Mouse (Mus musculus) forebrain, postnatal 0 days (tissue): Measurements from ENCODE around the gene Fam221b. TPM values are rescaled to one million over a fixed set of nuclear protein-coding genes. Genes with fewer than 3 reads are reported as not detected.
A peak's percentile ranks its signal among the peaks of the same experiment; 100 is the strongest.

Experiments
- ATAC-seq: fragments of 200-750 bp; cut with Nextera tagmentation; 2 replicates; pipeline ENCODE4 v1.8.0; 2017; ENCODE audit warnings: mild to moderate bottlenecking, moderate library complexity
- DNase-seq: peaks from one replicate; pipeline ENCODE4 v3.0.0-alpha.2; 2015
- H3K27ac ChIP-seq: fragments of 300-500 bp; sonication (generic); 2 replicates; pipeline ENCODE4 v1.5.1; 2014; ENCODE audit warnings: low read depth, mild to moderate bottlenecking, antibody characterized with exemption, low read length, moderate library complexity, mixed read lengths
- H3K27me3 ChIP-seq: fragments of 300-500 bp; sonication (generic); 2 replicates; pipeline ENCODE4 v1.6.1; 2014; ENCODE audit warnings: mild to moderate bottlenecking, low read length, mixed read lengths; ENCODE audit not compliant: insufficient read depth
- H3K36me3 ChIP-seq: fragments of 300-500 bp; sonication (generic); 2 replicates; pipeline ENCODE4 v1.6.1; 2014; ENCODE audit warnings: mild to moderate bottlenecking, moderate library complexity; ENCODE audit not compliant: insufficient read depth
- H3K4me1 ChIP-seq: fragments of 300-500 bp; sonication (generic); 2 replicates; pipeline ENCODE4 v1.6.1; 2014; ENCODE audit warnings: antibody characterized with exemption; ENCODE audit not compliant: insufficient read depth
- H3K4me2 ChIP-seq: fragments of 300-500 bp; sonication (generic); 2 replicates; pipeline ENCODE4 v1.6.1; 2014; ENCODE audit warnings: low read depth, mild to moderate bottlenecking, moderate library complexity
- H3K4me3 ChIP-seq: fragments of 300-500 bp; sonication (generic); 2 replicates; pipeline ENCODE4 v1.5.1; 2014; ENCODE audit warnings: low read depth, low read length, mixed read lengths
- H3K9ac ChIP-seq: fragments of 300-500 bp; sonication (generic); 2 replicates; pipeline ENCODE4 v1.6.1; 2014; ENCODE audit warnings: mild to moderate bottlenecking
- H3K9me3 ChIP-seq: fragments of 300-500 bp; sonication (generic); 2 replicates; pipeline ENCODE4 v1.6.1; 2016; ENCODE audit warnings: low read length
- CTCF ChIP-seq: sonication (generic); IDR thresholded peaks from 2 replicates; pipeline ENCODE4 v1.5.1; 2016; ENCODE audit warnings: antibody characterized with exemption, control low read depth, low read depth
- WGBS: fragments of 180-500 bp; shearing (Covaris S2); extraction: QIAGEN DNeasy Blood & Tissue Kit; methylation state at CpG from one replicate; pipeline ENCODE4 v1.1.7; 2014; 5-methylcytosine and 5-hydroxymethylcytosine counted together
- polyA plus RNA-seq: library from polyadenylated mRNA; unstranded; fragments of >200 nt; fragmentation: Nextera tagmentation; extraction: Ambion mirVana; gene quantifications from 2 replicates; pipeline ENCODE4 v1.2.1, GENCODE M21; 2015
- total RNA-seq: library from RNA; depleted of rRNA; stranded (reverse); fragments of >200 nt; gene quantifications from 2 replicates; pipeline ENCODE4 v1.2.3, GENCODE M21; 2014

The Fam221b gene
- total and polyA plus RNA-seq, 2 experiments from 2014 or later, result 1.6 TPM; not detected in 1

DNA sequence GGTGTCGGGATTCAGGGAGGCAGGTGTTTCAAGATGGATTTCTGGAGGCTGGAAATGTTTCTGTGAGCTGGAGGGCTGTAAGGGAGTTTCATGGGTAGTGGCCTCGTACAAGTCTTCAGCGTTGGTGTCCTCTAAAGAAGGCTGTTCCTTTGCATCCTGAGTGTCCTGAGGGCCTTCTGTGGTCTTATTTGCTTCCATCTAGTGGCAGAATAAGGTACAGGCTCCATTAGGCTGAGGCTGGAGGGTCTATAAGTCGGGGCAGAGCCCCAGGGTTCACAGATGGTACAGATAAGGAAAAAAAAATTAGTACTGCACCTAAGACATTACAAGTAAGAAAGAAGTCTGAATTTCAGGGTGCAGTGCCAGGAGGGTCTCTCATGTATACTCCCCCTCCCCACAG lies 2.5 kb downstream of the Fam221b start:
- Histone ChIP-seq H3K36me3 (no peaks in the 10 kb centered on the region), H3K4me1 (peaks cover 23% of the 10 kb centered on the region), H3K27ac (no peak overlapping the region), H3K9me3 (no peaks in the 10 kb centered on the region), H3K27me3 (peaks cover 10% of the 10 kb centered on the region; the same call in 1 of the 2 replicates), H3K4me3 (no peak overlapping the region), H3K4me2 (no peak overlapping the region), H3K9ac (no peak overlapping the region)
- WGBS, result 23% methylated on average over 4 of the region's 4 CpGs
- TF ChIP-seq CTCF, result peak; percentile 51
- DNase-seq (no peak), ATAC-seq (no peak)

DNA sequence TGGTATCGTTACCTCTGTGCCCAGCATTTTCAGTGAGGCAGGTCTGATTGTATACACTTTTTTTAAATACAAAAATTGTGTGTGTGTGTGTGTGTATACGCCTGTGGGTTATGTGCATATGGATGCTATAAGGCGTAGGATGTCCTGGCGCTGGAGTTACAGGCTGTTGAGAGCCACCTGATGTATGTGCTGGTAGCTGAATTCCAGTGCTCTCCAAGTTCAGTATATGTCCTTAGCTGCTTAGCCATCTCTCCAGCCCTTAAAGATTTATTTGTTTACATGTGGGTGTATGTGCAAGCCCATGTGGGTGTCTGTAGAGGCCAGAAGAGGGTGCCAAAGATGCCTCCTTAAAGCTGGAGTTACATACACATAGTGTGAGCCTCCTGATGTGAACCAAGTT lies 11.8 kb downstream of the Fam221b start:
- DNase-seq, result no peak
- no peak for ATAC-seq
- 53% methylated on average over 4 of the region's 4 CpGs for WGBS
- Histone ChIP-seq H3K4me2 (peak overlapping the region; percentile 98), H3K4me3 (peak overlapping the region; percentile 82), H3K4me1 (peaks cover 7% of the 10 kb centered on the region; the same call in 1 of the 2 replicates), H3K27ac (0 out of 2 replicates have a peak overlapping the region, but pooled peaks have one; percentile 21), H3K36me3 (no peaks in the 10 kb centered on the region), H3K27me3 (no peaks in the 10 kb centered on the region; the same call in 1 of the 2 replicates), H3K9me3 (no peaks in the 10 kb centered on the region), H3K9ac (peak overlapping the region; percentile 91; the same call in 1 of the 2 replicates)
- peak; percentile 31; the same call in 1 of the 2 replicates for TF ChIP-seq CTCF

DNA sequence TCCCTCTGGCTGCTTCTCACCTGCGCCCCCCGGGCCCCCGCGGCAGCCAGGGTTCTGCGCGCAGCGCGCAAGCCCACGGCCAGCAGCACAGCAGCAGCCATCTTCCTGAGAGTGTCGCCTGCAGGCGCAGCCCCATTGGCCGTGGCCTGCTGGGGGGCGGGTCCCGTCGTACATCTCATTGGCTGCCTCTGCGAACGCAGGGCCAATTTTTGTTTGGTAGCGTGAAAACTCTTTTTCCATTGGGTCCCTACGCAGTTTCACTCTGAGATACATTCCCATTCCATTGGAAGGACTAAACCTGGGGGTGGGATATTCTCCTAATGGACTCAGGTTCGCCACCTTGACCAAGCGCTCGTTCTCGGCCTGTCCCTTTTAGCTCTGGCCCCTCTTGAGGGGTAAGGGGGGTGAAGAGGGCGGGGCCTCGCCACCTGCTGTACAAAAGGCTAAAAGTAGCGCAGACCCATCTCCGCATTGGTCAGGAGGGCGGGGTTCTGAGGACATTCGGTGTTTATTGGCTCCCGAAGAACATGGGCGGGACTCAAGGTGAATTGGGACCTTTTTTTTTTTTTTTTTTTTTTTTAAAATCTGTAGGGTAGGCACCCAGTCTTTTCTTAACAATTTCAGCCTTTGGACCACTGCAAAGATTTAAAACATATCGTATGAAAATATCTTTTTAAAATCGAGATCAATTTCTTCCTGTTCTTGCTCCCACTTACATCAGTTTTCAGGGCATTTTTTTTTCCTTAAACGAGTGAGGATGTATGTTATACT lies 12.4 kb downstream of the Fam221b start, which contains the start of gene Hint2:
Gene Hint2 (minus strand): TSS at position 128 of the 771 bp plus-strand sequence.
- peak; percentile 98 for ATAC-seq
- H3K4me2 ChIP-seq, result peak within 1 kb of the TSS; percentile 98
- H3K27ac ChIP-seq, result peak within 1 kb of the TSS; percentile 93
- H3K36me3 ChIP-seq, result no peaks in the 10 kb centered on the region
- DNase-seq, result peak; percentile 97
- no peaks in the 10 kb centered on the region for H3K27me3 ChIP-seq
- H3K4me1 ChIP-seq, result peaks cover 7% of the 10 kb centered on the region; the same call in 1 of the 2 replicates
- peak within 1 kb of the TSS; percentile 82 for H3K4me3 ChIP-seq
- WGBS, result under 1% methylated on average over 34 of the region's 34 CpGs
- H3K9ac ChIP-seq, result peak within 1 kb of the TSS; percentile 91
- TF ChIP-seq CTCF, result no peak; the same call in none of the 2 replicates
- no peaks in the 10 kb centered on the region for H3K9me3 ChIP-seq

DNA sequence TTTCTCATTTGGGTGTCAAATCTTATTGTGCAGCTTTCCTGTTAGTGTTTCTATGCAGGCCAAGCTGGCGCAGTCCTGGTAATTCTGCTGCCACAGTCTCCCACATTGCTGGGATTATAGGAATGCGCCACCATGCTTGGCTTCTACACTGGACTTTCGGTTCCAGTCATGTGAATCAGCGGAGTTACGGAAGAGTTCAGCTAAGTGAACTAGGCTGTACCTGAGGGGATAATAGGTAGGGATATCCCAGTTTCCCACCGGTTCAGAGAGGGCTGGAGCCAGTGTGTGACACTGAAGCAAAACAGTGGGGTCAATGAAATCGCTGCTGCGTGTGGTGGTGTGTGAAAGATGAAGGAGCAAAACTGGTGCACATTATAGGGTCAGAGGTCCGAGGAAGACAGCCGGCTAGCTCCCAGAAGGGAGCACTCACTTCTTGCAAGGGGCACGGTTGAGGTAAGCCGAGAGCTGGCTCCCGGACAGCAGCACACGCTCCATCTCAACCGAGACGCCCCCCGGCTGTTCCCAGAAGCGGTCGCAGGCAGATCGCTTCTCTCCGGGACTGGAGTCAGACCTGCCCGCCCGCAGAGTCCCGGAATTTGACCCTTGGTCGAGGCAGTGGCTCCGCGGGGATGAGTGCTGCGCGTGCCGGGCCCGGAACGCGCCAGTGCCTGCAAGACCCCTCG lies 13.1 kb downstream of the Fam221b start:
- ATAC-seq, result peak; percentile 42
- 4% methylated on average over 34 of the region's 34 CpGs for WGBS

DNA sequence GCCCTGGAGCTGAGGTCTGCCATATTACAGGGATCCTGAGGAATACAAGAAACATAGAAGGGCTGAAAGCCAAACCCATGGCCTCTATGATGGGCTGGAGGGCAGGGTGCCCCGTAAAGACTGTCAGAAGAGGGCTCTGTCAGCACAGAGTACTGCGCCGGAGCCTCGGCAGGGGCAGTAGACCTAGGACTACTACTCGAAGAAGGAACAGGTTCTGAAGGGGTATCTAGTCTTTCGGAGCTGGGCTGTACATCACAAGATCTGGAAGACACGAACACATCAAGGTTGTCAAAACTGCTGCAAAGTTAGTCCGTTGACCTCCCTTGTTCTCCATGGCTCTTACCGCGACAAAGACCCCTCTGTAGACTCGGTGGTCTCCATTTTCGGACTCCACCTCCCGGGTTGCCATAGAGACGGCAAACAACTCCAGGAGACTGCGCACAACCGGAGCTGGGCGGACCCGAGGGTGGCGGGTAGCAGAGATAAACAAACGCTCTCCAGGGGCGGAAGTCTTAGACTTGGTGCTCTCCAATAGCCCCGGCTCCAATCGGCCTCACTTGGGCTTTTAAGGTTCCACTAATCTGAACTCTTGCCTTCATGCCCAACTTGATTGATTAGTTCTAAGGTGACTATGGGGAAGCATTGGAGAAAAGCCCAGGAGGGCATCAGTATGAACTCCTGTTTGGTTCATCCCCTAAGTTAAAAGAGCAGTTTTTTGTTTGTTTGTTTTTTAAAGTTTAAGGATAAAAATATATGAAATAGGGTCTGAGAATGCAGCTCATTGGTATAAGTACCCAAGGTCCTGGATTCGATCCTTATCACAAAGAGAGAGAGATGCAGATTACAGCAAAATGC lies 15.6 kb downstream of the Fam221b start, which contains the start of gene Spag8:
Gene Spag8 (minus strand): TSS at position 434 of the 855 bp plus-strand sequence.
- H3K4me2 ChIP-seq, result peak within 1 kb of the TSS; percentile 45
- no peaks in the 10 kb centered on the region for H3K27me3 ChIP-seq
- WGBS, result 17% methylated on average over 24 of the region's 24 CpGs

More for the DNA sequence above, 13.1 kb downstream of the Fam221b start:
- 0 out of 2 replicates have a peak, but pooled peaks have one; percentile 18 for TF ChIP-seq CTCF
- Histone ChIP-seq H3K4me1 (peaks cover 7% of the 10 kb centered on the region; the same call in 1 of the 2 replicates), H3K27ac (peak overlapping the region; percentile 93), H3K4me3 (peak overlapping the region; percentile 82), H3K27me3 (no peaks in the 10 kb centered on the region), H3K9me3 (no peaks in the 10 kb centered on the region), H3K4me2 (peak overlapping the region; percentile 98), H3K9ac (peak overlapping the region; percentile 91), H3K36me3 (no peaks in the 10 kb centered on the region)
- no peak for DNase-seq

DNA sequence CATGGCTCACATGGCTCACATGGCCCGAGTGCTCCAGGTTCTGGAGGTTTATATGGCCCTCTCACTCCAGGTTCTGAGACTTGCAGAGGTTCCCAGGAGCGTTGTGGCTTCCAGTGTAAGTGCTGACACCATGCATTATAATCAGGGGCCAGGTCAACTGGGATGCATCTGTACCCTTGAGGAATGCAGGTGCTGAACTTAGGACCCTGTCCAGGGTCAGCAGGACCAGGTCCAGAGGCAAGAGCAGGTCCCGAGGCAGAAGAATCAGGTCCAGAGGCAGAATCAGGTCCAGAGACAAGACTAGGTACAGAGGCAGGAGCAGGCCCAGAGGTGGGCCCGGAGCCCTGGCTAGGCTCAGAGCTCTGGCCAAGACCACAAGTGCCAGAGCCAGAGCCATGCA lies 16.2 kb downstream of the Fam221b start:
- Histone ChIP-seq H3K4me1 (peaks cover 7% of the 10 kb centered on the region; the same call in 1 of the 2 replicates), H3K9ac (peak overlapping the region; percentile 25; the same call in 1 of the 2 replicates), H3K4me3 (peak overlapping the region; percentile 30), H3K27me3 (no peaks in the 10 kb centered on the region), H3K4me2 (peak overlapping the region; percentile 45), H3K27ac (no peak overlapping the region), H3K9me3 (no peaks in the 10 kb centered on the region), H3K36me3 (peaks cover 4% of the 10 kb centered on the region)
- ATAC-seq (no peak), DNase-seq (no peak)
- WGBS, result 92% methylated on average over 4 of the region's 4 CpGs
- TF ChIP-seq CTCF, result no peak

More for the DNA sequence above, 15.6 kb downstream of the Fam221b start, which contains the start of gene Spag8:
- Histone ChIP-seq H3K4me3 (peak within 1 kb of the TSS; percentile 30), H3K9ac (peak within 1 kb of the TSS; percentile 25; the same call in 1 of the 2 replicates), H3K36me3 (peaks cover 4% of the 10 kb centered on the region), H3K27ac (no peak within 1 kb of the TSS), H3K9me3 (no peaks in the 10 kb centered on the region), H3K4me1 (peaks cover 7% of the 10 kb centered on the region; the same call in 1 of the 2 replicates)
- ATAC-seq (peak; percentile 25; the same call in 1 of the 2 replicates), DNase-seq (peak; percentile 73)
- TF ChIP-seq CTCF, result peak; percentile 16; the same call in 1 of the 2 replicates
